Mouse (Mus musculus) hematopoietic stem cell, adult 5-6 weeks (primary cell): ENCODE results near the gene Snu13. TPM values are rescaled to one million over a fixed set of nuclear protein-coding genes. Genes with fewer than 3 reads are reported as not detected.
A peak's percentile ranks its signal among the peaks of the same experiment; 100 is the strongest.

ENCODE experiments used
- ATAC-seq, 2 experiments: fragments of 125-278 bp in 1 of 2; replicated peaks in 1 of 2; 2 replicates each; pipeline ENCODE4 v1.8.0; 2016 to 2017; ENCODE audit warnings: inconsistent platforms in 2 of 2, mild to moderate bottlenecking in 2 of 2, moderate number of reproducible peaks in 2 of 2, low read depth in 1 of 2, moderate TSS enrichment in 1 of 2; ENCODE audit not compliant: low FRiP score in 2 of 2, poor library complexity in 2 of 2, severe bottlenecking in 2 of 2, insufficient read depth in 1 of 2, low TSS enrichment in 1 of 2
- total RNA-seq: library from RNA; stranded (forward); fragments of 172-1452, 232-1000 nt; gene quantifications from 2 replicates; pipeline ENCODE4 v1.2.3, GENCODE M21; 2017

Gene Snu13
- total RNA-seq: 167 and 205 TPM in 2 replicates

DNA sequence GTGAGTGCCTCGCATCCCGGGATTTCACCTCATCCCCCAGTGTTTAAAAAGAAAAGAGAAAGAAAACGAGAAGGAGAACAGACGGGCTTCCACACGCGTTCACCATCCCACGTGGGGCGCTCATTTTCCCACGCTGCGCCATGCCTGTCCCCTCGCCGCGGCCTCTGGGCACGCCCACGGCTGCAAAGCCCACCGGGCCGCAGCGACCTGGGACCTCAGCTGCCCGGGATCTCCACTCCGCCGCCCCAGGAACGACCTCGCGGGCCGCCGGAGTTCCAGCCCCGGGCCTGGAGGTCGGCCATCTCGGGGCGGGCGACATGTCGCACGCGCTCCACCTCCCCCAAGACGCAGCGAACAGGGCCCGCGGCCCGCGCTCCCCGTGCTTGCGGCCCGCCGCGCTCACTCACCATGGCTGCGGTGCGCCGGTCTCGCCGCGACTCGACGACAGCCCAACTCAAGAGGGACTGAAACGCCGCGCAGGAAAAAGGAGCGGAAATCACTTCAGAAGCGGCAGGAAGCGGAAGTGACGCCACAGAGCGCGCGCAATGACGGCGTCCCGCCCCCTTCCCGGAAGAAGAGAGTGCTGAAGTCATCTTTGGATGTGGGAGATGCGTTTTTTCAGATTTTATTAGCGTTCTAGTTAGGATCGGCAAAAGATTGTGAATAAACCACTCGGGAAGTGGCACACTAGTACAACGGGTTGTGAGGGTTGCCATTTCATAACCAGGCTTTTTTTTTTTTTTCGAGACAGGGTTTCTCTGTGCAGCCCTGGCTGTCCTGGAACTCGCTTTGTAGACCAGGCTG lies at the start of gene Snu13:
Gene Snu13 (minus strand): TSS at position 519 of the 804 bp plus-strand sequence.
- peak; percentile 87 to 90 for ATAC-seq

DNA sequence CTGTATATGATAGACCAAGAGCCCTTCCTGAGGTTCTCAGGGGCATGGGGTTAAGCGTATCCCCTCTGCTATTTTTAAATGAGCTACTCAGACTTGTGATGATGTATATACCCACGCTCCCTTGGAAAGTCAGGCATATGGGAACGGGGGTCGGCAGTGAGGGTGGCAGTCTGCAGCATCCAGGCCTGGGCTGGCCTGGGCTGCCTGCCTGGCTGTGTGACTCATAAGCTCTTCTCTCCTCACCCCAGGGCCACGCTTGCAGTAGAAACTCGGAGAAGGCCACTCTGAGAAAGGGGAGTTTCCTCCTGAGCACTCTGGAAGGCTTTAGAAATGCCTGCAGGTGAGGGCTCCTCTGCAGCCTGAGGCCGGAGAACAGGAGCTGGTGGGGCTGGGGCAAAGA lies 43.7 kb upstream of the Snu13 start:
- ATAC-seq: no peak

DNA sequence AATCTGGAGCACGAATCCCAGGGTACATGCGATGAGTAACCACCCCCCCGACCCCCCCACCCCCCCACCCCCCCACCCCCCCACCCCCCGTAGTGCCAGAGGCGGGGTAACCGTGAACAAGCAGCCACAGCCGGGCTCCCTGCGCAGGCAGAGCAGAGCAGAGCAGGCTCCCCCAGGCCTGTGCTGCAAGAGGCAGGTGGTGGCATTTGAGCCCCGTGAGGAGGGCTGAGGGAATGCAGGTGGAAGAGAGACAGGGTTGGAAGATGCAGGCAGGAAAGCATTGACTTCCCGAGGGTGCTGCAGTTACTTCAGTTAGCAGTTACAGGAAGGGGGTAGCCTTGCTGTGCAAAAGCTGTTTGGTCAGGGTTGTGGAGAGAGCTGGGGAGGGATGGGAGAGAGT lies 39.9 kb upstream of the Snu13 start:
- ATAC-seq: peak; percentile 27 to 80; a peak in 3 of 4 replicates

- no peak for ATAC-seq
Measured at GRCm38 (mm10) chr15:82086131-82086530, 38.7 kb upstream of the Snu13 start.

GRCm38 (mm10) chr15:82085606-82086005 lies 38.2 kb upstream of the Snu13 start:
- ATAC-seq: no peak

- peak; percentile 77 to 80 for ATAC-seq
Measured at GRCm38 (mm10) chr15:82081161-82081560, 33.8 kb upstream of the Snu13 start.

DNA sequence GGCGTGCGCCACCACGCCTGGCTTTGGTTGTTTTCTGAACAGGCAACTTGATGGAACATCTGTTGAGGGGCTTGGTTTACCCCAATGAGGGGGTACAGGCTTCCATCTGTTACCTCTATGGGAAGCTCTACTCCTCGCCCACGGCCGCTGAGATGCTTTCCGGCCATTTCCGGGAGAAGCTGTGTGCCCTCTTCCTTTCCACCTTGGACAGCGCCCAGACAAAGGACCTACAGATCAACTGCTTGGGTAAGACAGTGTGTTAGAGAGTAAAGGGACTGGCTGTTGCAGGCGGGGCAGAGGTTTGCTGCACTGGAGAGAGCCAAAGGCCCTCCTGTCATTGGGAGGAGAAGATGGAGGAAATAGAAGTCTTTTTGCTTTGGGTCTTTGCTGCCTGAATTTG lies 32.5 kb upstream of the Snu13 start:
- ATAC-seq: no peak

DNA sequence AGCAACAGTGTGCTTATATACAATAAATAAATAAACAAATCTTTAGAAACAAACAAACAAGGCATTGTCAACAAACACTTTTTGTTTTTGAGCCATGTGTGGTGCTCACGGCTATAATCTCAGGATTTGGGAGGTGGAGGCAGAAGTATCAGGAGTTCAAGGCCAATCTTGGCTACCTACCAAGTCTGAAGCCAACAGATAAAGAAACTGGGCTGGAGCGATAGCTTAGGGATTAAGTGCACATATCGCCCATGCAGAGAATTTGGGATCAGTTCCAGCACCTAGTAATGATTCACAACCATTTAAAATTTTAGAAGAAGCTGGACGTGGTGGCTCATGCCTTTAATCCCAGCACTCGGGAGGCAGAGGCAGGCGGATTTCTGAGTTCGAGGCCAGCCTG lies 26.1 kb upstream of the Snu13 start:
- ATAC-seq: no peak

GRCm38 (mm10) chr15:82071816-82072469 lies 24.5 kb upstream of the Snu13 start:
- no peak for ATAC-seq

DNA sequence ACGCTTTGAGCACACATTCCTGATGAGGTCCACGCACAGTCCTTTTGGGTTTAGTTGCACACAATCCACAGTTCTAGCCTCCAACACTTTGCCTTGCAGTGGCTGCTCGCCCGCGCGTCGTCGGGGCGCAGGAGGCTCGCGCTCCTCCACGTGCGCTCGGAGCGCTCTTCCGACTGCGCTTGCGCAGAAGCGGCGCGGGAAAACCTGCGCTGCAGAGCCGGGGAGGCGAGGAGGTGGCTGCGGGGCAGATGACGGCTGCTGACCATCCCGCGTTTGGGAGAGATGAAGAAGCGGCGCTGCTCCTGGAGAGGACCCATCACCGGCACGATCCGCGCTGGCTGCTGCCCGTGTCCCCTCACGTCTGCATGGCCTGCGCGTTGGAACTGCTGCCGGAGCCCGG lies 22.5 kb upstream of the Snu13 start, which contains the start of gene Mei1:
Gene Mei1 (plus strand): TSS at position 99 of the 400 bp plus-strand sequence.
- ATAC-seq: no peak

- peak; percentile 48 to 65; a peak in 2 of 4 replicates for ATAC-seq
Measured at GRCm38 (mm10) chr15:82065511-82065910, 18.1 kb upstream of the Snu13 start.

DNA sequence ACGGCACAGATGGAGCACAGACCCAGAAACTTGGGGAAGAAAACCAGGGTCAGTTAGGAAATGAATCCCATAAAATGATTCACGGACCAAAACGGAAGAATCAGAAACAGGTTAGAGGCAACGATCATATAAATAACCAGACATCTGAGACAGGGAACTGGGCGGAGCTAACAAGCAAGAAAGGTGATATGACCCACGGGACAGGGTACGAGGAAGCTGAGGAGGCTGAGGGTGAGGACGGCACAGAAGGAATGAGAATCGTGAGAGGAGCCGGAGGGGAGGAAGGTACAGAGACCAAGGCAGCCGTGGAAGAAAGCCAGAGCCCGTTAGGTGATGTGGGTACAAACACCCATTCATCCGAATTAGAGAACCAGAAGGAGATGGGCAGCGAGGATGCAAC lies 16.5 kb upstream of the Snu13 start:
- ATAC-seq: no peak

- ATAC-seq: no peak
Measured at GRCm38 (mm10) chr15:82058719-82059201, 11.4 kb upstream of the Snu13 start, which contains the start of gene 4930407I10Rik. 4930407I10Rik (plus strand) TSS chr15:82059151.

GRCm38 (mm10) chr15:82052544-82052943 lies 5.1 kb upstream of the Snu13 start:
- ATAC-seq: no peak

- ATAC-seq: peak in 1 of 2 experiments; percentile 8; a peak in 1 of 4 replicates
Measured at GRCm38 (mm10) chr15:82046246-82046891, 1.0 kb downstream of the Snu13 start.

DNA sequence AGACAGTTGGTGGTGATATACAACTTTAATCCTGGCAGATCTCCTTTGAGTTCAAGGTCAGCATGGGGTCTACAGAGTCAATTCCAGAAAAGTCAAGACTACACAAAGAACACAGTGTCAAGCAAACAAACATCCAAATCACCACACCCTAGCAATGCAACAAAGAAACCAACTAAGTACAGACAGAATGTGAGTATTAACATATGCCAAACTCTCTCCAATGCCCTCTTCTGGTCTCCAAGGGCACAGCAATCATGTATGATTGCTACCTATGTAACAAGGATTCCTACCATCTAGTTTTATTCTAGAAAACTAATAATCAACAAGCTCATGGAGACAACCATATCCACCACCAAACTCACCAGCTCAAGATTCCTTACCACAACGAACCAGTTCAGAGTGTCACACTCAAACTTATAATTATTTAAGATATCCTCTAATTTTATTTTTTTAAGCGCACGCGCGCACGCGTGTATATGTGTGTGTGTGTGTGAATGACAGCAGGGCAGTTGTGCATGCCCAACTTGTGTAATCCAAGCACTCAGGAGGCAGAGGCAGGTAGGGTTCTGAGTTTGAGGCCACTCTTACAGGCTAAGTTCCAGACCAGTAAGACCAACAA lies 3.1 kb downstream of the Snu13 start:
- ATAC-seq: no peak

DNA sequence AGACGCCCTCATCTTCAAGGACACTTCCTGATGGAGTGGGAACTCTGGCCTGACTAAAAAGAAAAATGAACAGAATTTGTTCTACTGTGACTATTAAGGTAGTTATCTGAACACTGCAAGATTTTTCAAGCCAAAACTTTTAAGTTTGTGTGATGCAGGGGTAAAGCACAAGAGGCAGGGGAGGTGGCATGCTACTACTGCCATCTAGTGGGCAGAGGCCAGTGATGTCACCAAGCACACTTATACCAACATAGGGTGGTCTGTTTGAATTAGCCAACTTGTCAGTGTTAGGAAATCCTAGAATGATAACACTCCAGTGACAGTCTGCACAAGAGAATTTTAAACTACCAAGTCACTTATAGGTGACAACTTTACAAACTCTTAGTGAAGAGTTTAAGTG lies 6.7 kb downstream of the Snu13 start:
- ATAC-seq: peak; percentile 80 to 90
